Mouse (Mus musculus): Measurements from ENCODE around the gene Ccdc115.
A peak's percentile ranks its signal among the peaks of the same experiment; 100 is the strongest.

Ccdc115 gene

GRCm38 (mm10) chr1:34439215-34439960 lies at the start of gene Ccdc115, which contains the start of gene Imp4:
Gene Ccdc115, minus strand, starts transcription at chr1:34439672.
Gene Imp4, plus strand, starts transcription at chr1:34439851.
- peak; percentile 98 for DNase-seq (ENCODE audit: low read depth, low spot score)

GRCm38 (mm10) chr1:34487383-34487782 lies 47.9 kb upstream of the Ccdc115 start:
- peak; percentile 41 for DNase-seq (ENCODE audit: low read depth, low spot score)

DNA sequence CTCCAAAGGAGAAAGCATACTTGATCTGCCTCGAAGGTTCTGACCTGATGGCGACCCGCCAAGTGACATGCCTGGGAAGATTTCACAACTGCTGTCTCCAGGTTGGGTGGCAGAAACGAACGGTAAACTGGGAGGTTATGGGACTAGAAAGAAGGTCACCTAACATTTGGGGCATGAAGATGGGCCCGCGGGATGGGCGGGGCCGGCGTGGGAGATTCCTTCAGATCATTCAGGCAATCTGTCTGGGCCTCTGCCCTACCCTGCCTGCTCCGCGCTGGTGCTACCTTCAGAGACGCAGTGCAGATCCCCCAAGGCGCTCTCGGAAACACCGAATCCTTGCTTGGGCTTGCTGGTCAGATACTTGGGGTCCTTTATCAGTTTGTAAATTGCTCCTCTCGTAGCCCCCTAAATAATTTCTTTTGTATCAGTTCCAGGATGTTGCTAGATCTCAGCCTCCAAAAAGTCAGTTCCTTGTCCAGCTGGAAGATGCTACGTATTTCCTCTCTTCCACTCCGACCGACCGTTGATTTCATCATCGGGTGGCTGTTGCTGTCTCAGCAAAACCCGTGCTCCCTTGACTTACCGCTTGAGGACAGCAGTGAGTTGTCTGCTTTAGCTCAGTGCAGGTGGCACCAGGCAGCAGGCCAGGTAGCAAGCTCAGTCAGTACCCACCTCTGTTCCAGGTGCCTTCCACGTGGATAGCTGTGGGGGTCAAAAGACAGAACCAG lies 46.2 kb upstream of the Ccdc115 start:
- DNase-seq (ENCODE audit: low read depth, low spot score), result peak; percentile 88

DNA sequence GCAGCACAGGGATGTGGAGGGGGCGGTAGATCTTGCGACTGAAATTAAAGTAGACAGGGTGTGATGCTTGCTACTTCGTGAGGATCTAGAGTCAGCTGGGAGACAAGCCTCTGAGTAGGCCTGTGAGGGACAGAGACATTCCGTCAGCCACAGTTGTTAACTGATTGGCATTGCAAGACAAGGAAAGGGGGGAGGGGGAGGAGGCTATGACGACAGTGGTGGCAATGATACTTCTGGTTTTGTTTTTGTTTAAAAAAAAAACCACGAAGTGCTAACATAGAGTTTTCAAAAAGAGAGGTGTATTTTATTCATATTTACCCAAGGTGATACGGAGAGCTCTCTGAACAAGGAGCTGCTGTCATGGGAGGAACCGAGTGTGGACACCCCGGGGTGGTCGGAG lies 45.0 kb upstream of the Ccdc115 start:
- peak; percentile 83 for DNase-seq (ENCODE audit: low read depth, low spot score)

DNA sequence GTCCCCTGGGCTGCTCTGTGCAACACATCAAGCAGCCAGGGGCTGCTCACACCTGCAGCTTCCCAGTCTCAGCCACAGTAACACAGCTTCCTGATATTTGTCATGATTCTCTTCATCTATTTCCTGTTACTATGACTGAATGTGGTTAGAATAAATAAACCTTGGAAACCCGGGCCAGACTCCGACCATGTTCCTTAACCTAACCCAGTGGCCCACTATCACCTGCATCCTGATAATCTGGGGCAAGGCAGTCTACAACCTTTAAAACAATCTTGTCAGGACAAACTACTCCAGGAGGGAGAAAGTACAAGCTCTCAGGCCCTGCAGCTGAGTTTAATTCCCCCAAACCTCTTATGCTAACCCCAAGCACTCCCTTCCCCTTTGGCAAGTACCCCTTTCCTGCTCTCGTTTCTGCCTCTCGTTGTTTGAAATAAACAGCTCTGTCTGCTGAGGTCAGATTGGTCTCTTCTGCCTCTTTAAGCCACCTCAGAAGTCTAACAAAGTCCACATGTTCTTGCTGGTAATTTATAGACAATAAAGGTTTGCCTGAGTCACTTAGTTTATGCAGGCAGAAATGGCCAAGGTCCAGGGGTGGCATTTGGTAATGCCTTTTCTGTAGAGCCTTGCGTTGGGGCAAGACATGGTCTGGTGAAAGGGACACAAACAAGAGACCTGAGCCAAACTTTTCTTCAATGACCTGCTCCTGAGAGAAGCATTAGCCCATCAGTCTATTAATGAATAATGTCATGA lies 42.6 kb upstream of the Ccdc115 start:
- no peak for DNase-seq (ENCODE audit: low read depth, low spot score)

DNA sequence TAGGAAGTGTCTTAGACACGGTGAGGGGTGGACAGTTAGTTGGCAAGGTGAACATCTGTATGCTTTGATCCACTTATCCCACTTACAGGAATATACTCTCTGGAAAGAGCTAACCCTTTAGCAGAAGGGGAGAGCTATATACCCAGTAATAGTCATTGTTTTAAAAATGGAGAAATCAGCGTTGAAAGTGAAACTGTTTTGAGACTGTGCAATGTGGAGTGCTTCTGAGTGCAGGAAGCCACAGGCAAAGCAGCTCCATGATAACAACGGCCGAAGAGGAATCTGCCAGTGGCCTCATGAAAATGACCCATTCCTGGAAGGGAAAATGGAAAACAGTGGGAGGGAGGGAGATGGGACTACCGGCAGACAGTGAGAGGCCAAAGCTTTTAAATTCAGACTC lies 41.3 kb upstream of the Ccdc115 start:
- peak; percentile 58 for DNase-seq (ENCODE audit: low read depth, low spot score)

- peak; percentile 64 for DNase-seq (ENCODE audit: low read depth, low spot score)
These were observed 39.6 kb upstream of the Ccdc115 start for GRCm38 (mm10) chr1:34478891-34479655.

- DNase-seq (ENCODE audit: low read depth, low spot score), result peak; percentile 88
These were observed 33.2 kb upstream of the Ccdc115 start for GRCm38 (mm10) chr1:34472427-34473300.

DNA sequence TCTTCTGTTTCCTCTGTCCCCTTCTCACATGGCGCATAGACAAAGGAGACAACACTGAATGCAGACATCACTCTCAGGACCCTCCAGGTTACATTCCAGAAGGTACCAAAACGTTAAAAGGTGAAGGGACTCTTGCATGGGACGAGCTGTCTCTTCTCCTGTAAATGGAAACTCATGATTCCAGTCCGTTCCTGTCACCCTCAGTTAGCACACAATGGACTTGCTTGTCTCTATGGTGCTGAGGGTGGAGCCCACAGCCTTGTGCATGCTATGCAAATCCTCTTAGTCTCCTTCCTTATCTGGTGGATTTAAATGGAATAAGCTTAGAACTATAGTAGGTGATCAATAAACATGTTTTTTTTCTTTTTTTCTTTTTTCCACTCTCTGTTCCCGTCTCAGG lies 30.3 kb upstream of the Ccdc115 start:
- no peak for DNase-seq (ENCODE audit: low read depth, low spot score)

DNA sequence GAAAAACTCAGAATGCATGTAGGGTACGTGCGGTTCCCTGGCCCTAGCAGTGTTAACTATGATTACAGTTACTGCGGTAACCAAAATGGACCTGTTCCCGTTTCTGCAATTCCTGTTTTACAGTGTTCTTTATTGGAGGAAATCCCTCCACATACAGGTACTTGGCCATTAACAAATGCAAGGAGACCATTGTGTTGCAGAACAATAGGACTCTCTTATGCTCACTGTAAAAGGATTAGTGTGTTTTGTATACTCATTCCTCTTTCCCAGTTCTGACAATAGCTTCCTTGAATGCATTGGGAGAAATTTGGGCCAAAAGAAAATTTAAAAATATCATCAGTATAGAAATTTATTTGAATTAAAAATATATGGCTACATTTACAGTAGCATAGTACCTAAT lies 29.0 kb upstream of the Ccdc115 start:
- DNase-seq (ENCODE audit: low read depth, low spot score), result no peak

DNA sequence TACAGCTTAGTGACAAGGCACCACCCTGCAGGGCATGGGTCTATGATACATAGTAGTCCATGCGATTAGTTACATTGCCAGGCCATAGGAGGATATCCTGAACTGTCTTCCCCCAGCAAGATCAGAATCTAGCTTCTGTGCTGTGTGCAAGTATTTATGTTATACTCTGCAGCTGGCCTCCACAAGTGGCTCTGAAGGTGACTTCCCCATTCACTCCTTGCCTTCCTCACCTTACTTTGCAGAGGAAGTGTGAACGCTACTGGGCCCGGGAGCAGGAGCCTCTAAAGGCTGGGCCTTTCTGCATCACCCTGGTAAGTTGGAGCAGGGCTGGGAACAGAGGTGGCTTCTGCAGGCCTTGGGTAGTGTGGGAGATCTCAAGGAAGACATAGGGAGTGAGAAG lies 28.6 kb upstream of the Ccdc115 start:
- DNase-seq (ENCODE audit: low read depth, low spot score), result no peak

GRCm38 (mm10) chr1:34465445-34465844 lies 26.0 kb upstream of the Ccdc115 start:
- DNase-seq (ENCODE audit: low read depth, low spot score), result no peak

DNA sequence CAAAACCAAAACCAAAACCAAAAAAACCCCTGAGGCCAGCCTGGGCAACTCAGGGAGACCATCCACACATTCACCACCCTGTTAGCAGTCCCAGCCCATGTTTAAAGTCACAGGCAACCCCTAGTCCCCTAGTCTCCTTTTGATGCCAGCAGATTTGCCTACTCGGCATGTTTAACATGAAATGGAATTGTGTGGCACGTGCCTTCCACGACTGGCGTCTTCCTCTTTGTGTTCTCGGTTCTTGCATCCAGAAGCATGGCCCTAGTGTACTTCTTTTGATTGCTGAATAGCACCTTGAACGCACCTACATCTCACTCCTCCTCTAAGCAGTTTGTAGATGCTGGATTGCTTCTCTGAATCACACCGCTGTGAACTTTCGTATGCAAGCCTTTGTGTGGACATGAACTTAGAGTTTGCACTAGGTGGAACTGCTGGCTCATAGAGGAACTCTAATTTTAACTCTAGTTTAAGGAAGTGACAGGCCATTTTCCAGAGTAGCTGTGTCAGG lies 24.9 kb upstream of the Ccdc115 start:
- no peak for DNase-seq (ENCODE audit: low read depth, low spot score)

GRCm38 (mm10) chr1:34462766-34463165 lies 23.3 kb upstream of the Ccdc115 start:
- DNase-seq (ENCODE audit: low read depth, low spot score), result peak; percentile 92

DNA sequence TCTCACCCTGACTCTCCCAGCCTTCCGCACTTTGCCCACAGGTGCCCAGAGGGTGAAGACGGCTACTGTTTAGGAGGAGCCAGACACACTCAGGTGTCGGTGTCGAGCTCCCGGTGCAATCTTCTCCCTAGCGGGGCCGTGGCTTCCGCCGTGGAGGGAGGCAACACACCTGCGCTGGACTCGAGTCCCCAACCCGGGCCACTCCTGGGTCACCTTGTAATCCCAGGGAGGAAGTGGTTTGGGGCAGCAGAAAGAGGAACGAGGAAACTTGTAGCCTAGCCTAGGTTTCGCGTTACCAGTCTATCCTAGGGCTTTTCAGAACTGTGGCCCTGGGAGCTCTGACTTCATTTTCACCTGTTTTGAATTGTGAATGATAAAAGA lies 20.6 kb upstream of the Ccdc115 start:
- DNase-seq (ENCODE audit: low read depth, low spot score), result no peak

DNA sequence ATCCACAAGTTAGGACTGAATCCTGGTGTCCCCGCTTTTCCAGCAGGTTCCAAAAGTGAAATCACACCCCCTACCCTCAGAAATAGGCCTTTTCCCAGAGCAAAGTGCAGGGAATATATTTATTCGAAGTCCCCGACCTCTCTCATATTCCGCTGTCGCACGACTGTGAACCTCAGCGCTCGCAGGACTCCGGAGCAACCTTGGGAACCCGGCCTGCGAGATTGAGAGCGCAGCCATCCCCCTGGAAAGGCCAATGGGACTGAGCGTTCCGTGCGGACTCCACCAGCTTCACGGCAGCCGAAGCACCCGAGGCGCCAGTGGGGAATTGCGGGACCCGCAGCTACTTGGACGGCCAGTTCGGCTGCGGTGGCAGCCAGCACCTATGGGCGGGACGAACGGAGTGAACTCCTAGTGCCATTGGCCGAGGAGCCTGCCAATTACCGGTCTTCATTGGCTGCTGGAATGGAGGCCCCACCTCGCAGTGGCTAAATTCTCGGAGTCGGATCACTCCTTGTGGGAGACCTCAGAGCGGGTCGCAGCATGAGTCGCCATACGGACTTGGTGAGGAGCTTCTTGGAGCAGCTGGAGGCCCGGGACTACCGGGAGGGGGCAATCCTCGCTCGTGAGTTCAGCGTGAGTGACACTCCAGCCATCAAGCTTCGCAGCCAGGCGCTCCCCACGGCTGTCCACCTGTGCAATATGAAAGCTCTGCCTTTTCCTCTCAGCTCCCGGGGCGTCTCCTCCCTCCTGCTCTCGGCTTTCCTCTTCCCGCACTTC lies 20.0 kb upstream of the Ccdc115 start, which contains the start of gene Ptpn18:
TSS of gene Ptpn18 (plus strand) at position 479 of the 777 bp plus-strand sequence.
- DNase-seq (ENCODE audit: low read depth, low spot score), result peak; percentile 92

DNA sequence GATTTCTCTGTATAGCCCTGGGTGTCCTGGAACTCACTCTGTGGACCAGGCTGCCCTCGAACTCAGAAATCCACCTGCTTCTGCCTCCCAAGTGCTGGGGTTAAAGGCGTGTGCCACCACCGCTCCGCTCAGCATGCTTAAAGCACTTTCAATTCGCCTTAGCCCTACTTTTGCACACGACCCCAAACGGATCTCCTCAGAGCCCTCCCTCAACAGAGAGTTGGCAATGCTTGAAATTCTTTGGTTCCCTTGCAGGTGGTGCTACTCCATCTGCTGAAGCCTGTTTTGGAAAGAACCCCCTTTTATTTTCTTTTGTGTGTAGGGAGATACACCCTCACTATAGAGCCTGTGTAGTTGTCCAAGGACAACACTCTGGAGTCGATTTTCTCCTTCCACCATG lies 19.0 kb upstream of the Ccdc115 start:
- DNase-seq (ENCODE audit: low read depth, low spot score), result peak; percentile 56

DNA sequence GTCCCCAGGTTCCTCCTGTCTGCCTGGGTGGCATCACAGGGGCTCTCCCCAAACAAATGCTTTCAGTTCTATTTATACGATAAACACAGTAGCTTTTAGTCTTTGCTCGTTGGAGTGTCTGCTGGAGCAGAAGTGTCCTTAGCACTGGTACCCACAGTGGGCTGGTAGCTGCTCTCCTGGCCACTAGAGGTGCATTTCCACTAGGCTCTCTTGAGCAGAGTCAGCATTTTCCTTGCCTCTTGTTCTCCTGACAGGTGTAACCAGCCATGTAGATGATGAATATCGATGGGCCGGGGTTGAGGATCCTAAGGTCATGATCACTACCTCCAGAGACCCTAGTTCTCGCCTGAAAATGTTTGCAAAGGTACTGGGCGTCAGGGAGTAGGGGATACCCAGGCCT lies 3.7 kb upstream of the Ccdc115 start:
- DNase-seq (ENCODE audit: low read depth, low spot score), result no peak

- DNase-seq (ENCODE audit: low read depth, low spot score), result peak; percentile 47
These were observed 624 bp upstream of the Ccdc115 start for GRCm38 (mm10) chr1:34439961-34440630.
